In genomic region chr3:26166711-26167110, GRCm38 (mm10) we compare ENCODE assay signal across 25 mouse cellular contexts.
DNase-seq lines count a peak whose midpoint lies in the region; ATAC-seq and TF ChIP-seq lines count a peak whose summit lies in the region.
"Had no signal": no experiment of that assay in that cellular context is flagged by ENCODE, and none has a peak within 500 bp of the region (broad histone marks: within the 10 kb centered on the region; RNA-seq: fewer than 3 reads in every experiment).

No protein-coding gene starts in this region.

- no peak for ATAC-seq in megakaryocyte progenitor cell, adult 5-6 weeks (replicated peaks; ENCODE audit: poor library complexity)
- ATAC-seq: activated CD4-positive, CD25-positive, alpha-beta regulatory T cell, adult 4 months; forebrain, embryonic 14.5 days; forebrain, embryonic 16.5 days; Patski had no signal

- intact Hi-C loops in left cerebral cortex, postnatal 36 days (cut with DNase I), result no loop called here

- peak; percentile 11 for DNase-seq in ES-CJ7 (ENCODE audit: low read depth, low spot score)
- peak; percentile 17 for DNase-seq in R1 (ENCODE audit: low read depth, low spot score)
- DNase-seq in retina, embryonic 14.5 days (ENCODE audit: low spot score), result peak; percentile 46
- no peak for DNase-seq in left cerebral cortex, postnatal 36 days (ENCODE audit: low spot score in 2 of 2)
- no peak for DNase-seq in layer of hippocampus, adult 2 months (ENCODE audit: low spot score in 2 of 2)
- DNase-seq: adrenal gland, adult 8-10 months; adrenal gland, postnatal 14 days; adrenal gland, postnatal 36 days; cerebellum, adult 11 months; cerebellum, adult 18-20 months; cerebellum, adult 8-10 months; cerebellum, adult 9-11 months; cerebellum, postnatal 14 days; cerebellum, postnatal 36 days; embryo, embryonic 11 days had no signal

- no peak overlapping the region for H3K27ac ChIP-seq in layer of hippocampus, adult 2 months
- H3K27ac ChIP-seq: embryonic facial prominence, embryonic 13.5 days; embryonic facial prominence, embryonic 15.5 days; forebrain, embryonic 10.5 days; forebrain, embryonic 12.5 days had no signal

- no peak for TF ChIP-seq CTCF in layer of hippocampus, adult 2 months (conservative IDR thresholded peaks at IDR 0.05)

- H3K4me3 ChIP-seq in layer of hippocampus, adult 2 months, result no peak overlapping the region
- H3K4me3 ChIP-seq: embryonic facial prominence, embryonic 13.5 days; embryonic facial prominence, embryonic 15.5 days; erythroblast, embryonic 14.5 days; forebrain, embryonic 10.5 days; forebrain, embryonic 12.5 days had no signal

Comparison
In these comparisons a context has a peak if more than half of its experiments do, and no peak if none do; other contexts are left out.
1. DNase-seq: peak in ES-CJ7 (single experiment), R1 (single experiment) and retina, embryonic 14.5 days (single experiment); none in left cerebral cortex, postnatal 36 days (0 of 2) and layer of hippocampus, adult 2 months (0 of 2).